Mouse (Mus musculus): ENCODE measurements at regions not wholly inside any gene's neighbourhood (a gene's known extent, or its start where the extent isn't known, plus 50 kb on each side); places are given as distances from the start of the nearest gene placed in this dataset.
"Not testable (repeated sequence)": the region's sequence is repeated elsewhere in the genome, so short reads cannot be mapped to it uniquely, and the experiment has no call there.

GRCm38 (mm10) chr11:48710972-48711371 lies 89.2 kb upstream of the Rack1 start:
- Histone ChIP-seq H3K9me3 (replicated peaks; ENCODE audit: insufficient read depth, low read length) (no peaks in the 10 kb centered on the region), H3K27me3 (ENCODE audit: control insufficient read depth in 1 of 2, insufficient read depth in 2 of 2, low read length in 2 of 2) (no peaks in the 10 kb centered on the region), H3K79me2 (ENCODE audit: control insufficient read depth, insufficient read depth, low read length, poor library complexity) (no peaks in the 10 kb centered on the region), H3K4me1 (ENCODE audit: control insufficient read depth in 1 of 2, insufficient read depth in 2 of 2, low read length in 2 of 2) (no peaks in the 10 kb centered on the region), H3K36me3 (ENCODE audit: control insufficient read depth in 1 of 2, insufficient read depth in 2 of 2, low read length in 2 of 2) (no peaks in the 10 kb centered on the region), H3K4me3 (ENCODE audit: control insufficient read depth in 1 of 2, insufficient read depth in 1 of 2, low read depth in 2 of 2, low read length in 2 of 2) (no peak overlapping the region), H3K9ac (ENCODE audit: control insufficient read depth, low read depth, low read length, poor library complexity, severe bottlenecking) (no peak overlapping the region), H3K27ac (ENCODE audit: control insufficient read depth, low read depth, low read length) (no peak overlapping the region)
- DNase-seq (ENCODE audit: low read depth, low spot score) = no peak
- no peak for TF ChIP-seq KAT2A (conservative IDR thresholded peaks at IDR 0.05; ENCODE audit: low read depth, low read length)
- no peak for TF ChIP-seq MAX (IDR thresholded peaks at IDR 0.05; ENCODE audit: low read length)

GRCm38 (mm10) chr11:48724068-48724467 lies 76.1 kb upstream of the Rack1 start:
- H3K4me1 ChIP-seq (ENCODE audit: control insufficient read depth in 1 of 2, insufficient read depth in 2 of 2, low read length in 2 of 2) = no peaks in the 10 kb centered on the region
- H3K27me3 ChIP-seq (ENCODE audit: control insufficient read depth in 1 of 2, insufficient read depth in 2 of 2, low read length in 2 of 2) = no peaks in the 10 kb centered on the region
- no peak overlapping the region for H3K27ac ChIP-seq (ENCODE audit: control insufficient read depth, low read depth, low read length)
- no peaks in the 10 kb centered on the region for H3K36me3 ChIP-seq (ENCODE audit: control insufficient read depth in 1 of 2, insufficient read depth in 2 of 2, low read length in 2 of 2)
- H3K9ac ChIP-seq (ENCODE audit: control insufficient read depth, low read depth, low read length, poor library complexity, severe bottlenecking) = no peak overlapping the region
- H3K4me3 ChIP-seq (ENCODE audit: control insufficient read depth in 1 of 2, insufficient read depth in 1 of 2, low read depth in 2 of 2, low read length in 2 of 2) = no peak overlapping the region
- H3K9me3 ChIP-seq (replicated peaks; ENCODE audit: insufficient read depth, low read length) = no peaks in the 10 kb centered on the region
- DNase-seq (ENCODE audit: low read depth, low spot score) = no peak
- no peaks in the 10 kb centered on the region for H3K79me2 ChIP-seq (ENCODE audit: control insufficient read depth, insufficient read depth, low read length, poor library complexity)
- peak; percentile 62; the same call in 1 of the 2 replicates for TF ChIP-seq MAFK (IDR thresholded peaks at IDR 0.05; ENCODE audit: borderline replicate concordance, low read depth, low read length)
- no peak for TF ChIP-seq KAT2A (conservative IDR thresholded peaks at IDR 0.05; ENCODE audit: low read depth, low read length)

GRCm38 (mm10) chr11:48730826-48731225 lies 69.3 kb upstream of the Rack1 start:
- H3K27me3 ChIP-seq (ENCODE audit: control insufficient read depth in 1 of 2, insufficient read depth in 2 of 2, low read length in 2 of 2) = not testable (repeated sequence)
- peak; percentile 53 for TF ChIP-seq TBP (IDR thresholded peaks at IDR 0.05; ENCODE audit: low read depth, low read length)

GRCm38 (mm10) chr11:48746503-48746902 lies 53.6 kb upstream of the Rack1 start:
- no peak overlapping the region for H3K9ac ChIP-seq (ENCODE audit: control insufficient read depth, low read depth, low read length, poor library complexity, severe bottlenecking)
- no peaks in the 10 kb centered on the region for H3K27me3 ChIP-seq (ENCODE audit: control insufficient read depth in 1 of 2, insufficient read depth in 2 of 2, low read length in 2 of 2)
- TF ChIP-seq MEF2A (IDR thresholded peaks at IDR 0.05; ENCODE audit: extremely low read depth, insufficient replicate concordance, low read depth, low read length, poor library complexity, severe bottlenecking) = no peak
- TF ChIP-seq CTCF (IDR thresholded peaks at IDR 0.05 in 2 of 3, conservative IDR thresholded peaks at IDR 0.05 in 1 of 3; ENCODE audit: control insufficient read depth in 1 of 3, insufficient read depth in 1 of 3, low read depth in 2 of 3, low read length in 3 of 3, poor library complexity in 1 of 3, severe bottlenecking in 1 of 3) = no peak
- 0 out of 4 replicates have a peak, but pooled peaks of 1 of the 2 experiments have one; percentile 7 for TF ChIP-seq EP300 (IDR thresholded peaks at IDR 0.05; ENCODE audit: low read depth in 1 of 2, low read length in 2 of 2)
- no peaks in the 10 kb centered on the region for H3K36me3 ChIP-seq (ENCODE audit: control insufficient read depth in 1 of 2, insufficient read depth in 2 of 2, low read length in 2 of 2)
- H3K4me3 ChIP-seq (ENCODE audit: control insufficient read depth in 1 of 2, insufficient read depth in 1 of 2, low read depth in 2 of 2, low read length in 2 of 2) = no peak overlapping the region
- no peak overlapping the region for H3K27ac ChIP-seq (ENCODE audit: control insufficient read depth, low read depth, low read length)
- H3K9me3 ChIP-seq (replicated peaks; ENCODE audit: insufficient read depth, low read length) = no peaks in the 10 kb centered on the region
- no peak for DNase-seq (ENCODE audit: low read depth, low spot score)
- H3K4me1 ChIP-seq (ENCODE audit: control insufficient read depth in 1 of 2, insufficient read depth in 2 of 2, low read length in 2 of 2) = no peaks in the 10 kb centered on the region
- no peaks in the 10 kb centered on the region for H3K79me2 ChIP-seq (ENCODE audit: control insufficient read depth, insufficient read depth, low read length, poor library complexity)

More at GRCm38 (mm10) chr11:48730826-48731225, 69.3 kb upstream of the Rack1 start:
- H3K4me1 ChIP-seq (ENCODE audit: control insufficient read depth in 1 of 2, insufficient read depth in 2 of 2, low read length in 2 of 2); H3K9ac ChIP-seq (ENCODE audit: control insufficient read depth, low read depth, low read length, poor library complexity, severe bottlenecking); H3K79me2 ChIP-seq (ENCODE audit: control insufficient read depth, insufficient read depth, low read length, poor library complexity); DNase-seq (ENCODE audit: low read depth, low spot score); H3K9me3 ChIP-seq (replicated peaks; ENCODE audit: insufficient read depth, low read length); H3K27ac ChIP-seq (ENCODE audit: control insufficient read depth, low read depth, low read length); H3K36me3 ChIP-seq (ENCODE audit: control insufficient read depth in 1 of 2, insufficient read depth in 2 of 2, low read length in 2 of 2); H3K4me3 ChIP-seq (ENCODE audit: control insufficient read depth in 1 of 2, insufficient read depth in 1 of 2, low read depth in 2 of 2, low read length in 2 of 2): not testable (repeated sequence)
